Mouse (Mus musculus) forebrain, embryonic 14.5 days (tissue): ENCODE measurements around the gene Ktn1. TPM values are rescaled to one million over a fixed set of nuclear protein-coding genes. Genes with fewer than 3 reads are reported as not detected.

ENCODE experiments used
- ATAC-seq: fragments of 200-750 bp; cut with Nextera tagmentation; 2 replicates; pipeline ENCODE4 v1.8.0; 2017; ENCODE audit warnings: mild to moderate bottlenecking, moderate library complexity
- DNase-seq: peaks from one replicate; pipeline ENCODE4 v3.0.0-alpha.2; 2015; ENCODE audit warnings: low spot score
- H3K27ac ChIP-seq: fragments of 300-500 bp; sonication (generic); 2 replicates; pipeline ENCODE4 v1.5.1; 2014; ENCODE audit warnings: low read depth, mild to moderate bottlenecking, control low read depth, low read length, moderate library complexity
- H3K27me3 ChIP-seq: fragments of 300-500 bp; sonication (generic); replicated peaks from 2 replicates; pipeline ENCODE4 v1.6.1; 2014; ENCODE audit warnings: low read length, control low read depth, mixed read lengths; ENCODE audit not compliant: control insufficient read depth, insufficient read depth
- H3K36me3 ChIP-seq: fragments of 300-500 bp; sonication (generic); 2 replicates; pipeline ENCODE4 v1.6.1; 2014; ENCODE audit warnings: low read length, control low read depth; ENCODE audit not compliant: control insufficient read depth, insufficient read depth
- H3K4me1 ChIP-seq: fragments of 300-500 bp; sonication (generic); 2 replicates; pipeline ENCODE4 v1.6.1; 2014; ENCODE audit warnings: antibody characterized with exemption, low read length, control low read depth; ENCODE audit not compliant: control insufficient read depth, insufficient read depth
- H3K4me2 ChIP-seq: fragments of 300-500 bp; sonication (generic); 2 replicates; pipeline ENCODE4 v1.6.1; 2014; ENCODE audit warnings: mild to moderate bottlenecking, control low read depth, low read length
- H3K4me3 ChIP-seq: fragments of 300-500 bp; sonication (generic); 2 replicates; pipeline ENCODE4 v1.5.1; 2014; ENCODE audit warnings: low read depth, low read length, control low read depth
- H3K9ac ChIP-seq: fragments of 300-500 bp; sonication (generic); 2 replicates; pipeline ENCODE4 v1.6.1; 2014; ENCODE audit warnings: mild to moderate bottlenecking, low read length, control low read depth, moderate library complexity
- H3K9me3 ChIP-seq: fragments of 300-500 bp; sonication (generic); replicated peaks from 2 replicates; pipeline ENCODE4 v1.6.1; 2016; ENCODE audit warnings: low read length, control low read depth, mixed read lengths; ENCODE audit not compliant: control insufficient read depth
- whole genome bisulfite sequencing: fragments of 180-500 bp; shearing (Covaris S2); extraction: QIAGEN DNeasy Blood & Tissue Kit; methylation state at CpG from one replicate; pipeline ENCODE4 v1.1.7; 2014; 5-methylcytosine and 5-hydroxymethylcytosine counted together
- polyA plus RNA-seq: library from polyadenylated mRNA; unstranded; fragments of >200 nt; fragmentation: Nextera tagmentation; extraction: Ambion mirVana; gene quantifications from 2 replicates; pipeline ENCODE4 v1.2.1, GENCODE M21; 2014

Gene Ktn1
- 56.5 and 72.2 TPM in 2 replicates for polyA plus RNA-seq

DNA sequence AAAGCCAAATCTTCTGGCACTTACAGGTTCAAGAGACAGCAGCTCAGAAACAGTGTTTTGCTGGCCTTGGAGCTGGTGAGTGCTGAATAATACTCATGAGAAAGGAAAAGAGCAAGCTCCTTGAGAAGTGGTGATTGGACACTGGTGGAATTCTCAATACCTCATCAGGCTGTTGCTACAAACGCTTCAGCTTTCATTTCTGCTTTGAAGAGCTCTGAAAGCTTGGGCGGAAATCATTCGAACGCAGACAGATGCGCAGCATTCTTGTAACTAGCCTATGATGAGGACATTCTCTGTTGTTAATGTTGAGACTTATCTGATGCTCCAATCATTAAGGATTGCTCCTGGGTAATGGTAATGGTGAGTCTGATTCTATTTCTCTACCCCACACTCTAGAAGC lies at the start of gene Ktn1:
TSS of gene Ktn1 (plus strand) at position 231 of the 400 bp plus-strand sequence.
- Histone ChIP-seq H3K4me3 (peak within 1 kb of the TSS; percentile 98), H3K4me1 (peaks cover 7% of the 10 kb centered on the region), H3K9ac (peak within 1 kb of the TSS; percentile 96), H3K4me2 (peak within 1 kb of the TSS; percentile 84), H3K27ac (peak within 1 kb of the TSS; percentile 87), H3K9me3 (no peaks in the 10 kb centered on the region), H3K27me3 (no peaks in the 10 kb centered on the region), H3K36me3 (no peaks in the 10 kb centered on the region)
- ATAC-seq, result no peak
- no peak for DNase-seq
- WGBS, result 51% methylated on average over 5 of the region's 5 CpGs

DNA sequence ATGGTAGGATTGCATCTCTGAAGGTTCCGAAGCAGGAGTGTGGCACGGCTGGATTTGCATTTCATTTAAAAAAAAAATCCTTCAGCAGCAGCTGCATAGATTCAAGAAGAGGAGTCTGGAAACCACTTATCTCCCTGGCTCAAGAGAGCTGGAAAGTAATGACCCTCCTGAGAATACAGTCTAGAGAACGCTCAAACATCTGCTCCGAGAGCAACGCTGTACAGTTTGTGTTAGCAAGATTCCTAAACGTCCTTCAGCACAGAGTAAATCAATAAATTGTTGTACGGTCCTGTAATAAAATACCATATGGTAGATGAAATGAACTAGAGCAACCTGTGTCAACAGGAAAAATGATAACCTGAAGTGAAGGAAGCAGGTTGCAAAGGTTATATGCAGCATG lies 35.0 kb upstream of the Ktn1 start:
- H3K4me3 ChIP-seq, result no peak overlapping the region
- H3K36me3 ChIP-seq, result no peaks in the 10 kb centered on the region
- no peak overlapping the region for H3K9ac ChIP-seq
- no peak for DNase-seq
- no peak overlapping the region for H3K4me2 ChIP-seq
- no peak for ATAC-seq
- no peaks in the 10 kb centered on the region for H3K9me3 ChIP-seq
- H3K27me3 ChIP-seq, result no peaks in the 10 kb centered on the region
- WGBS, result 84% methylated on average over 7 of the region's 7 CpGs
- H3K4me1 ChIP-seq, result no peaks in the 10 kb centered on the region
- no peak overlapping the region for H3K27ac ChIP-seq

- H3K36me3 ChIP-seq, result no peaks in the 10 kb centered on the region
- H3K27ac ChIP-seq, result no peak overlapping the region
- DNase-seq (no peak), ATAC-seq (no peak)
- no peak overlapping the region for H3K4me2 ChIP-seq
- H3K27me3 ChIP-seq, result no peaks in the 10 kb centered on the region
- H3K9me3 ChIP-seq, result no peaks in the 10 kb centered on the region
- H3K4me3 ChIP-seq, result no peak overlapping the region
- H3K9ac ChIP-seq, result no peak overlapping the region
- 85% methylated on average over 5 of the region's 5 CpGs for WGBS
- no peaks in the 10 kb centered on the region for H3K4me1 ChIP-seq
These were observed 29.4 kb upstream of the Ktn1 start for GRCm38 (mm10) chr14:47618891-47619290.

GRCm38 (mm10) chr14:47621901-47622300 lies 26.3 kb upstream of the Ktn1 start:
- DNase-seq, result no peak
- H3K27ac ChIP-seq, result no peak overlapping the region
- no peaks in the 10 kb centered on the region for H3K36me3 ChIP-seq
- no peak overlapping the region for H3K4me3 ChIP-seq
- no peak for ATAC-seq
- no peaks in the 10 kb centered on the region for H3K9me3 ChIP-seq
- WGBS, result 91% methylated on average over 5 of the region's 5 CpGs
- no peak overlapping the region for H3K9ac ChIP-seq
- H3K27me3 ChIP-seq, result no peaks in the 10 kb centered on the region
- no peak overlapping the region for H3K4me2 ChIP-seq
- no peaks in the 10 kb centered on the region for H3K4me1 ChIP-seq

GRCm38 (mm10) chr14:47624837-47625236 lies 23.4 kb upstream of the Ktn1 start:
- Histone ChIP-seq H3K4me2 (no peak overlapping the region), H3K9ac (no peak overlapping the region), H3K27ac (no peak overlapping the region), H3K4me1 (no peaks in the 10 kb centered on the region), H3K4me3 (no peak overlapping the region), H3K36me3 (no peaks in the 10 kb centered on the region), H3K9me3 (no peaks in the 10 kb centered on the region), H3K27me3 (no peaks in the 10 kb centered on the region)
- ATAC-seq (no peak), DNase-seq (no peak)
- 86% methylated on average over 3 of the region's 3 CpGs for WGBS

DNA sequence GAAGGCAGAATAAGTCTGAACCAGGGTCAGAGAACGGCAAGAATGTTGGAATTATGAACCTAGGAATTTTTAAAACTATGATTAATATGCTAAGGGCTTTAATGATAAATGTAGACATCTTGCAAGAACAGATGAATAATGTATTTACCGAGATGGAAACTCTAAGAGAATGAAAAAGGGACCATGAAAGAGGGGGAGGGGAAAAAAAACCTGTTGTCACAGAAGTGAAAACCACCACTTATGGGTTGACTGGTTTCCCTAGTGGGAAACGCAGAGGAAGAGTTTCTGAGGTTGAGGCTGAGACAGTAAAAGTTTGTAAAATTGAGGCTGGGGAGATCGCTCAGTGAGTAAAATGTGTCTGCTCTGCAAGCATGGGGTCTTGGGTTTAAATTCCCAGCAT lies 22.1 kb upstream of the Ktn1 start:
- H3K27ac ChIP-seq, result no peak overlapping the region
- no peak overlapping the region for H3K9ac ChIP-seq
- no peak overlapping the region for H3K4me3 ChIP-seq
- no peaks in the 10 kb centered on the region for H3K36me3 ChIP-seq
- DNase-seq, result no peak
- H3K4me1 ChIP-seq, result no peaks in the 10 kb centered on the region
- H3K9me3 ChIP-seq, result no peaks in the 10 kb centered on the region
- 82% methylated on average over 4 of the region's 4 CpGs for WGBS
- no peak overlapping the region for H3K4me2 ChIP-seq
- no peaks in the 10 kb centered on the region for H3K27me3 ChIP-seq
- no peak for ATAC-seq

- DNase-seq (no peak), ATAC-seq (no peak)
- WGBS, result 74% methylated on average over 2 of the region's 2 CpGs
- Histone ChIP-seq H3K9ac (no peak overlapping the region), H3K9me3 (no peaks in the 10 kb centered on the region), H3K4me3 (no peak overlapping the region), H3K4me2 (no peak overlapping the region), H3K27me3 (no peaks in the 10 kb centered on the region), H3K4me1 (no peaks in the 10 kb centered on the region), H3K36me3 (no peaks in the 10 kb centered on the region), H3K27ac (no peak overlapping the region)
These were observed 21.4 kb upstream of the Ktn1 start for GRCm38 (mm10) chr14:47626812-47627211.

DNA sequence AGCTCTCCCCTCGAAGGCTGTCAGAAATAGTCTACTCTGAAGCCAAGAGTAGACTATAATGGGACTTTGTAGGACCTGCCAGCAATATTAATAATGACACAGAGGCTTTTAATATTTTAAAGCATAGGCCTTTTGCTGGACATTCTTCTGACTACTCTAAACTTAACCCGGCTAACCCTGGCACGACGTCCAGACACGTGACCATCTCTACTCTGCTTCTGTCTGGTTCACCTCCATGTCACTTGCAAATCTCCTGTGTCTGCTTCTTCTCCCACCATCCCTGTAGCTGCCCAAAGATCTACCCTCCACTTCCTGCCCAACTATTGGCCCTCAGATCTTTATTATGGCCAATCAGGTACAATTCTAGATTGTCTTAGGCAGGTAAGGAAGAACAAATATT lies 20.9 kb upstream of the Ktn1 start:
- H3K27ac ChIP-seq, result no peak overlapping the region
- H3K9ac ChIP-seq, result no peak overlapping the region
- no peaks in the 10 kb centered on the region for H3K4me1 ChIP-seq
- H3K4me2 ChIP-seq, result no peak overlapping the region
- ATAC-seq (no peak), DNase-seq (no peak)
- 88% methylated on average over 5 of the region's 5 CpGs for WGBS
- H3K4me3 ChIP-seq, result no peak overlapping the region
- H3K27me3 ChIP-seq, result no peaks in the 10 kb centered on the region
- no peaks in the 10 kb centered on the region for H3K36me3 ChIP-seq
- no peaks in the 10 kb centered on the region for H3K9me3 ChIP-seq

GRCm38 (mm10) chr14:47632419-47632818 lies 15.8 kb upstream of the Ktn1 start:
- Histone ChIP-seq H3K4me1 (no peaks in the 10 kb centered on the region), H3K27me3 (no peaks in the 10 kb centered on the region)

More at GRCm38 (mm10) chr14:47632419-47632818, 15.8 kb upstream of the Ktn1 start:
- no peak for DNase-seq
- no peak overlapping the region for H3K9ac ChIP-seq
- H3K4me3 ChIP-seq, result no peak overlapping the region
- H3K4me2 ChIP-seq, result no peak overlapping the region
- WGBS, result 89% methylated on average over 1 of the region's 1 CpGs
- no peak overlapping the region for H3K27ac ChIP-seq
- no peak for ATAC-seq
- H3K36me3 ChIP-seq, result no peaks in the 10 kb centered on the region
- no peaks in the 10 kb centered on the region for H3K9me3 ChIP-seq
